Mouse (Mus musculus) adipocyte (in vitro differentiated cells): ENCODE measurements around the gene Rarres2.

Source experiments
- DNase-seq: peaks from one replicate; pipeline ENCODE4 v3.0.0-alpha.2; 2016; ENCODE audit warnings: low spot score

Rarres2 gene

DNA sequence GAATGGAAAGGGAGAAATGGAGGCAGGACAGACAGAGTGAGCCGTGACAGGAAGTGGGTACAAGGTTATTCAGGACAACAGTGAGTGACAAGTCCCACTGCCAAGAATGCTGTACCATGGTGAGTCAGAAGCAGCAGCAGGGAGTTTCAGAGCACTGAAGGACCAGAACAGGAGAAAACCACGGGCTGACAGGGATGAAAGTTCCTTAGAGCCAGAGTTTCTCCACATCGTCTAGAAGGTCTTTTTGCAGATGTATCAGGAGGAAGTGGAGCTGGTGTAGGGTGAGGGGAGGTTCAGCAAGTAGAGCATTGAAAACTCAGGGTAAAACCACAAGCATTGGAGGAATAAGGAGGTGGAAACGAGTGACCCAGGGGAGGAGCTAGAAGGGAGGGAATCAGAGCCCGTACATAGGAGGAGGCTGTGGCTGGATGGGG, 6.6 kb upstream of the Rarres2 start:
- peak; percentile 91 for DNase-seq

GRCm38 (mm10) chr6:48578736-48579135, 6.1 kb upstream of the Rarres2 start:
- DNase-seq, result peak; percentile 69

DNA sequence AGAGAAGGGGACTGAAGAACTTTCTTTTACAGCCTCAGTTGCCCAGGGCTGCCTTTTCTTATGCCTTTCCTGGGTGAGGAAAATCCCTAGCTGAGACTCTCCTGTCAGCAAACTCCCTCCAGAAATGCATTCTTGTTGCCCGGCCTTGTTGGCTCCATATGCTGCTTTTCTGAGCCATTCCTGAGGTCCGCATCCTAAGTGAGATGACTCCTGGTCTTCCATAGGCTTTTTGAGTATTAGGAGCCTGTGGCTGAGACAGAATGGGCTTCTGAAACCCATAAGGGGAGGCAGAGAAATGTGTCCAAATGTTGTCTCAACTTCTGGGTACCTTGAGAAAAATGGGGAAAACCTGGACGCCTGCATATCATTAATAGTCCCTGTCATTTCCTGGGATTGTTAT, 1.4 kb upstream of the Rarres2 start:
- no peak for DNase-seq

GRCm38 (mm10) chr6:48573280-48573679, 691 bp upstream of the Rarres2 start:
- no peak for DNase-seq

DNA sequence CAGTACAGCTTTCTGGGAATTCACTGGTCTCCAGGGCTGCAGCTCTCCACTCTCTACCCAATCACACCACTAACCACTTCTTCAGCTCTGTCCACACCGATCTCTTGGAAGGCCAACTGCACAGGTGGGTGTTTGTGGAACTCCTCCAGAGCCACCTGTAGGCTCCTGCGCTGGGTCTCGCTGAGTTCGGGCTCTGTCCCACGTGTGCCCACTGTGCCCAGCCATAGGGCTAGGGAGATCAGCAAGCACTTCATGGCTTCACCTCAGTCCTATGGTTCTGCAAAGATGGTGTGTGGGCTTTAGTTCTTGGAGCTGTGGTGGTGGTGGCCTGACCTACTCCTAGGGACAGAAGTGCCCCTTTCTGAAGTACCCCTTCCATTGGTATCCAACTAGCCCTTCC, 575 bp downstream of the Rarres2 start:
- DNase-seq, result peak; percentile 44

DNA sequence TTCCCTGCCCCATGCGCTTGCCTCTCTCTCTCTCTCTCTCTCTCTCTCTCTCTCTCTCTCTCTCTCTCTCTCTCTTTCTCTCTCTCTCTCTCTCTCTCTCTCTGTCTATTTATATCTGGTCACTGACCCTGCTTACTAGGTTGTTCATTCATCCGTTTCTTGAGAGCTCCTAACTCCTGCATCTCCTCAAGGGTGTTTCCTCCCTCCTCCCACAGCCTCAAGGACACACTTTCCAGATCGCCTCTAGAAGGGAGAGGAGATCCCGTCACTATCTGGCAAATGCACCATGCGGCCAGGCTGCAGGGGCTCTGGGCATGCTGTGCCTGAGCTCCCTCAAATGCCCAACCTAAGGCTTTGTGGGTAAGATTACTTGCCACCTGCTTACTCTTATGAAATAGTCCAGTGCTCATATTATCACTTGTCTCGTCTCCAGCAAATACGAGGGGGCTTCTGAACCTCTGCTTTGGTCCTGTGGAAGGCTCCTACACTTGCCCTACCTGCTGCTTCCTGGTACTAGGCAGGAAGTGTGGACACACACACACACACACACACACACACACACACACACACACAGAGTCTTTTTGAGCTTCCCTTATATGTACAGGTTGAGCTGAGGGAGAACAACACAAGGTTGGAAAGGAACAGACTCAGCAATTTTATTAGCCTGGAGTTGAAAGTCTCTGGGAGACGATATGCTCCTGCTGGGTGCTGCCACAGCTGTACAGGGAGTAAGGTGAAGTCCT, 3.4 kb downstream of the Rarres2 start:
- no peak for DNase-seq

DNA sequence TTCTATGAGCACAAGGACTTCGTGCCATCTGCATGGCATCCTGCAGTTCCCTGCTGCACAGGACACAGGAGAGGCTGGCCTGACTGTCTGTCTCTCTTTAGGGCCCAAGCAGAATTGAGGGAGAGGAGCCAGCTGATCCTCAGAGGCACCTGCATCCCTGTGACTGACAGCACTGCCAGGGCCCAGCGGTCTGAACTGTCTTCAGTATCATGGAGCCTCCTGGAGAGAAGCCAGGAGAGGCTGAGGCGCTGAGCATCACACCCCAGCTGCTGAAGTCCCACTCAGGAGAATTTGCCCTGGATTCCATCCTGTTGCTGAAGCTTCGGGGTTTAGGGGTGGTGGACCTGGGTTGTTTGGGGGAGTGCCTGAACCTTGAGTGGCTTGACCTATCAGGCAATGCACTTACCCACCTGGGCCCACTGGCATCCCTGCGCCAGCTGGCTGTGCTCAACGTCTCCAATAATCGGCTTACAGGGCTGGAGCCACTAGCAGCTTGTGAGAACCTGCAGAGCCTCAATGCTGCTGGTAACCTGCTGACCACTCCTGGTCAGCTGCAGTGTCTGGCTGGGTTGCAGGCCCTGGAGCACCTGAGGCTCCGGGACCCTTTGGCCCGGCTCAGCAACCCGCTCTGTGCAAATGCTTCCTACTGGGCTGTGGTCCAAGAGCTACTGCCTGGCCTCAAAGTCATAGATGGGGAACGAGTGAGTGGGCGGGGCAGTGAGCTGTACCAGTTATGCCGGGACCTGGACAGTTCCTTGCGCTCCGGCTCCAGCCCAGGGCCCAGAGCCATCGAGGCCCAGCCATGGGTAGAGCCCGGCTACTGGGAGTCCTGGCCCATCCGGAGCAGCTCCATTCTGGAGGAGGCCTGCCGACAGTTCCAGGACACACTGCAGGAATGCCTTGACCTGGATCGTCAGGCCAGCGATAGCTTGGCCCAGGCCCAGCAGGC, 4.3 kb downstream of the Rarres2 start:
- peak; percentile 55 for DNase-seq

- DNase-seq, result peak; percentile 84
Measured at GRCm38 (mm10) chr6:48566312-48566711, 6.3 kb downstream of the Rarres2 start.

- no peak for DNase-seq
Measured at GRCm38 (mm10) chr6:48565693-48566310, 6.8 kb downstream of the Rarres2 start.

- DNase-seq, result no peak
Measured at GRCm38 (mm10) chr6:48555956-48556355, 16.6 kb downstream of the Rarres2 start.

DNA sequence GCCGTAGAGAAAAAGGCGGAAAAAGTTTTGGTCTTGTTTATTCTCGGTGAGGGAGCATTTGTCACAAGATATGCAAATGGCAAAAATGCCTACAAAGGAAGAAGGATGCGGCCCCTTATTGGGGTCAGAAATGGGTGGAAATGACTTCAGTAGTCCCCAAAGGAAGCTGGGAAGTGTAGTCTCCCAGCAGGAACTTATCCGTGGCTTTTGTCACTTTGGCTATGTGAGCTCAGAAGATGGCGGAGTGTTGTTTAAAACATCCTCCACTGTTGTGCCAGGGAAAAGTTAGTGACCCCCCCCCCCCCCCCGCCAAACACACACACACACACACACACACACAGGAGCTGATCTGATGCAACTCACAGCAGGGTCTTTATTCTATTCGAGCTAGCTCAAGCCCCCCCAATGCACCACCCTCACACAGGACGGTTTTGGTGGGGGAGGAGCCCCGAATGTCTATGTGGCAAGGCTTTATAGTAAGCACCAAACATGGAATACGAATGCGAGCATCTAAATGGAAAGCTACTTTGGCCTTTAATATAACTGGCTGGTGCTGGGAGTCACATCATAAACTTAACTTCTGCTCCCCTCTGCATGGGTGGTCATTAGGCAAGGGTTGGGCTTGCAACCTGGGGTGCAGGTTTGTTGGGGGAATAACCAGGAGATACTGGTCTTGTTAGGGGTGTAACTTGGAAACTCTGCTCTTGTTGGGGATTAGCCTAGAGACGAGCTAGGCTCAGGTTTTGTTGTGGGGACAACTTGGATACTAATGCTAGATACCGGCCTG, 17.3 kb downstream of the Rarres2 start:
- DNase-seq, result peak; percentile 83

DNA sequence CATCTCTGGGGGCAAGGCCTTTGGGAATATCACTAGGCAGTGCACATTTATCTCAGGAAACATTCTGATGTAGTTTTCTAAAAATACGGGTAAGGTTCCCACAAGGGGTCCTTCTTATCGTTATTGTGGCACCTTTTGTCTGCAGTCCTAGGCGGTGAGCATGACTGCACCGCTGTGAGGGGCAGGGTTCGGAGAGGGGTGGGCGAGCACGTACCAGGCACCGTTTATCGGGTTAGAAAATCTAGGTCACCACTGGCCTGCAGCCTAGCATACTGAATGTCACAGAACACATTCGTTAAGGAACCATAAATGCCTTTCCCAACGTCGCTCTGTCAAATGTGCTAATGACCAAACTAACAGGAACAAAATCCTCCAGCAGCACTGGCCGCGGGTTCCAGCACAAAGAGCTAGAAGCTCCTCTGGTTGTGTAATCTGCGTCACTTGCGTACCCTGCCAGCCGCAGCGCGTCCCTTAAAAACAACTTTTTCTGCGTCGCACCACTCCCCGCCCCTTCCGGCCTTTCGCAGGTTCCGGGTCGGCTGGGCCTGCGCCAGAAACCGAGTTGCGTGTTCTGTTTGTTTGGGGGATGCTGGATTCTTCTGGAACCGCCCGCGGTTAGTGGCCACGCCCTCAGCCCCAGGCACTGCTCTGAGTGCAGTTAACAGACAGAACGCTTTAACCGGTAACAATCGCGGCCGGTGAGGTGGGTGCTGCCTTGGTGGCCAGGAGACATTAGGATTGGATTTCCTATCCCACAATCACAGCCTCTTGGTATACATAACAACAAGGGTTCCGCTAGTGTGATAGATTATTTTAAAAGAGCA, 18.1 kb downstream of the Rarres2 start, which contains the start of gene Lrrc61:
Lrrc61 (plus strand) TSS at position 517 of the 824 bp plus-strand sequence.
- peak; percentile 99 for DNase-seq

DNA sequence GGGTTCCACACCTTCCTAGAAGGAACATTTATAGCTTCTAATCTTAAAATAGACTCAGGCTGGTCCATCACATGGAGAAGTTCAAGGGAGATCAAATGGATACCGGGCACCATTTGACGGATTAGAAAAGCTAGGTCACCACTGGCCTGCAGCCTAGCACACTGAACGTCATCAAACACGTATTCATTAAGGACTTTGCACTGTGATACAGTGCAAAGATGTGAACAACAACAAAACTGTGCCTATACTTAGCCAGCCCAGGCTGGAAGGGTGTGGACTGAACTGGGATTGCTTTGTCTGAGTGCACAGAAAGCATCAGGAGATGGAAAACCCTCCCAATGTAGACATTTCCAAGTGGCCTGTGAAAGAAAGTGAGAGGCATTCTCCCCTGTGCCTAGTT, 18.8 kb downstream of the Rarres2 start:
- DNase-seq, result peak; percentile 34

DNA sequence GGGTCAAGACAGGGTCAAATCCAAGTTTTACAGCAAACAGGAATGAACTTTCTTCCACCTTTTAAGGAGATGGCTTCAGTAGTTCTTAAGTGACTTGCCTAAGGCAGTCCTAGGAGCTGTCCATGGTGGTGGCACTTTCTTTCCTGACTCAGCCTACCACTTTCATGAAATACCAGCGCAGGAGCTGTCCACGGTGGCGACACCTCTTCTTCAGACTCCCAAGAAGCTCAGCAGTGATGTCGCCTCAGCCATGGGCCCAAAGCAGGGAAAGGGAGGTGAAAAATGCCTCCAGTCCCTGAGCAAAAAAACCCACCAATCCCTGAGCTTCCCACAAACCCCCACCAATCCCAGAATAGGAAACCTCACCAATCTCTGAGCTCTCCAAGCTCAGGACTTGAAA, 19.7 kb downstream of the Rarres2 start:
- peak; percentile 85 for DNase-seq

- DNase-seq, result peak; percentile 47
Measured at GRCm38 (mm10) chr6:48548314-48548713, 24.3 kb downstream of the Rarres2 start.

- peak; percentile 98 for DNase-seq
Measured at GRCm38 (mm10) chr6:48546858-48547257, 25.7 kb downstream of the Rarres2 start.

GRCm38 (mm10) chr6:48546271-48546670, 26.3 kb downstream of the Rarres2 start:
- peak; percentile 76 for DNase-seq

GRCm38 (mm10) chr6:48545251-48545650, 27.3 kb downstream of the Rarres2 start:
- peak; percentile 79 for DNase-seq

GRCm38 (mm10) chr6:48542631-48543030, 30.0 kb downstream of the Rarres2 start:
- no peak for DNase-seq

GRCm38 (mm10) chr6:48541560-48542450, 30.8 kb downstream of the Rarres2 start:
- DNase-seq, result peak; percentile 99
